Mouse (Mus musculus): ENCODE measurements at regions not wholly inside any gene's neighbourhood (a gene's known extent, or its start where the extent isn't known, plus 50 kb on each side); places are given as distances from the start of the nearest gene placed in this dataset.

DNA sequence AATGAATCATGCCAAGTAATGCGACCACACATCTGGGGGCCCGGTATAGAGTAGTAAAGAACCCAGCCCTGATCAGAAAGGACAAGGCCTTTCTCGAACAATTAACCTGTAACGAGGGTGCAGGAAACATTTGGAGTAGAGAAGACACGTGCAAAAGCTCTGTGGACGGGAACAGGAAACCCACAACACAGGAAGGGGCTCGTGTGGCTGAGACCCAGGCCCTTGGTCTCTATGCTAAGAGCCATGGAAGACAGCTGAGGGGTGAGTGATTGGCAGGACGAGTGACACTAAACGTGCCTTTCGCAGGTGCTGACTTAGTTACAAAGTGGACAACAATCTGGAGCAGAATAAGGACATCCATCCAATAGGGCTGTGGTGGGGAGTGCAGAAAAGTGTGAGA is 106.3 kb downstream of the Sp3 start:
- TF ChIP-seq POLR2A (IDR thresholded peaks at IDR 0.05; ENCODE audit: insufficient read depth, low read depth, low read length) (no peak), CTCF (IDR thresholded peaks at IDR 0.05) (no peak), EP300 (IDR thresholded peaks at IDR 0.05; ENCODE audit: insufficient read depth, low read depth, low read length) (no peak)
